Mouse (Mus musculus) megakaryocyte, embryonic 14.5 days (primary cell): ENCODE data around the gene Bpifb2.

Experiments used
- FLI1 ChIP-seq: IDR thresholded peaks from 2 replicates; pipeline ENCODE4 v1.6.1; 2012; ENCODE audit warnings: low read length, inconsistent platforms, mixed read lengths
- GATA1 ChIP-seq: IDR thresholded peaks from 3 replicates; pipeline ENCODE4 v1.6.1; 2012; ENCODE audit warnings: mixed read lengths, low read length, inconsistent platforms, borderline replicate concordance

DNA sequence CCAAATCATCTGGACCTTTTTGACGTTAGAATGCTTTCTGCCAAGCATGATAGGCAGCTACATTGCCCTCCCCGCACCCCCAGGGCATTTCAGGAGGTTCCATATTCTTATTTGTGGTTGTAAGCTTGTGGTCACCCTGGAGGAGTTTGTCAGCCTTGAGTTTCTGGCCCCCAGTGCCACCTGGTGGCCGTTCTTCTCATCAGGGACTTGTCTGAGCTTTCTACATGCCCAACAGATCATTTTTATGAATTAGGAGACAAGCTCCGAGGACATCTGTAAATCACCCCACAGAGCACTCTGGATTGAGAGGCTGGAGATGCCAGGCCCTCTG is 23.9 kb upstream of the Bpifb2 start:
- TF ChIP-seq GATA1 (no peak), FLI1 (no peak)
